Mouse (Mus musculus): ENCODE results near the gene B4gat1.

B4gat1 gene

DNA sequence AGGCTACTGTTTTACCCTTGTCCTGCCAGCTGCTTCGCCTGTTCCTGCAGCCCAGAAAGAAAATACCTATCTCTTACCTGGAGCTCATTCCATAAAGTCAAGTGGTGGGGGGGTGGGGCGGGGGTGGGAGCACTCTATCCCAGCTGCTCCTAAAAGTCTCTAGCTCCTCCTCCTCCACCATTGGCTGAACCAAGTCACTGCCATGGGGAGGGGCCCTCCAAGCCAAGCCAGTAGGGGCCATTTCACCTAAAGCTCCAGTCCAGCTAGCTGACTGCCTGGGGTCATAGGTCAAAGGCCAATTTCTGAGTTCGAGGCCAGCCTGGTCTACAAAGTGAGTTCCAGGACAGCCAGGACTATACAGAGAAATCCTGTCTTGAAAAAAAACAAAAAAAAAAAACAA lies 5.9 kb upstream of the B4gat1 start:
- no peak for DNase-seq (ENCODE audit: low spot score)

DNA sequence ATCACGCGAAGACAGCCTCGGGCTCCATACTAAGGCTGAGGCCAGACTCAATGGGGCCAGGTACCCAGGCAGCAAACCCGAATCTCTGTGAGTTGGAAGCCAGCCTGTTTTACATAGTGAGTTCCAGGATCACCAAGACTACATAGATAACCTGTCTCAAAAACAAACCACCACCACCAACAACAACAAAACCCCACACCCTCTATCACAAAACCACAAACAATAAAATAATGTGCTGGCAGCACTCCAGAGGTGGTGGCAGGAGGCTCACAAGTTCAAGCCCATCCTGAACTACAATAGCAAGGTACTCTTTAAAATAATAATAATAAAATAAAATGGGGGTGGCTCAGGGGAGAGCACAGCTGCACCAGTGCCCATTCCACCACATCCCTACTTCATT lies 2.0 kb upstream of the B4gat1 start:
- no peak for DNase-seq (ENCODE audit: low spot score)

DNA sequence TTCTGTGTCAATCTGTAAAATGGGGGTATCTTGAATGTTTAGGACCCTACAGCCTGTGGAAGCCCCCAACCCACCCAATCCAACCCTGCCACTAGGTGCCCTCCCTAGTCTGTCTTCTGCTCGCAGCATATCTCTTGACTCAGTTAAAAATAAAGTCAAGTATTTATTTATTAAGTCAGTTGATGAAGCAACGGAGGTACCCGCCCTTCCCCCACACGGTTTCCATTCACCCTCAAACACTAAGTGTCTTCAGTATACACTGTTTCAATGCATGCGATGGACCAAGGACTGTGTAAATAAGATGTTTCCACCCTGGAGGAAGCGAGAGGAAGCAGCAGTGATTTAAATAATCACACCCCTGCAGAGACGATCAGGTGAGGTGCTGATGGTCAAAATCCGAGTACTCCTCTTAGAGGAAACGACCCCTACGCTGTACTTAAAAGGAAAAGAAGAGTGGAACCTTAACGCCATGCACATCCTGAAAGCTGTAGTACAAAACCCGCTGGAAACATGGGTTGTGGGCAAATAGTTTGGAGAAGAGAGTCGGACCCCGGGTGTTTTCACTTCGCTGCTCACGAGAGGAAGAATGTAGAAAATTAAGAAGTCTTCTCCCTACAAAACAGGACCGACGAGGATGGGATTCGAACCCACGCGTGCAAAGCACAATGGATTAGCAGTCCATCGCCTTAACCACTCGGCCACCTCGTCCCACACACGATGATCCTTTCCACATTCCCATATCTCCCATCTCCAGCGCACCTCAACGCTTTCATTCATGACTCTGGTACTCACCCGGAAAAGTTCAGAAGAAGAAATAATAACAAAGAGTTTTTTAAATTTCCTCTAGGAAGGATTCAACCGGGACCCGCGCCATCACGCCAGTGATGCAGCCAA lies 701 bp upstream of the B4gat1 start:
- DNase-seq (ENCODE audit: low spot score): peak; percentile 45

DNA sequence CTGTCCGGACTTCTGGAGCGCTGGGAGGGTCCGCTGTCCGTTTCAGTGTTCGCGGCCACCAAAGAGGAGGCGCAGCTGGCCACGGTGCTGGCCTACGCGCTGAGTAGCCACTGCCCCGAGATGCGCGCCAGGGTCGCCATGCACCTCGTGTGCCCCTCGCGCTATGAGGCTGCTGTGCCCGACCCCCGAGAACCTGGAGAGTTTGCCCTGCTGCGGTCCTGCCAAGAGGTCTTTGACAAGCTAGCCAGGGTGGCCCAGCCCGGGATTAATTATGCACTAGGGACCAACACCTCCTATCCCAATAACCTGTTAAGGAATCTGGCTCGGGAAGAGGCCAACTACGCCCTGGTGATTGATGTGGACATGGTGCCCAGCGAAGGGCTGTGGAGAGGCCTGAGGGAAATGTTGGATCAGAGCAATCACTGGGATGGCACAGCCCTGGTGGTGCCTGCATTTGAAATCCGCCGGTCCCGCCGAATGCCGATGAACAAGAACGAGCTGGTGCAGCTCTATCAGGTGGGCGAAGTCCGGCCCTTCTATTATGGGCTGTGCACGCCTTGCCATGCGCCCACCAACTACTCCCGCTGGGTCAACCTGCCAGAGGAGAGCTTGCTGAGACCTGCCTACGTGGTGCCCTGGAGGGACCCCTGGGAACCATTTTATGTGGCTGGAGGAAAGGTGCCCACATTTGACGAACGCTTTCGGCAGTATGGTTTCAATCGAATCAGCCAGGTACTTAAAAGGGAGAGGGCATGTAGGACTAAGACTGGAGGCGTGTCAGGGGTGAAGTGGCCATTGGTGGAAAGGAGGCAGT lies 882 bp downstream of the B4gat1 start:
- DNase-seq (ENCODE audit: low spot score): no peak

GRCm38 (mm10) chr19:5040862-5041523 lies 2.4 kb downstream of the B4gat1 start, which contains the start of gene Brms1:
TSS of gene Brms1 (plus strand) at chr19:5041354.
- peak; percentile 88 for DNase-seq (ENCODE audit: low spot score)

DNA sequence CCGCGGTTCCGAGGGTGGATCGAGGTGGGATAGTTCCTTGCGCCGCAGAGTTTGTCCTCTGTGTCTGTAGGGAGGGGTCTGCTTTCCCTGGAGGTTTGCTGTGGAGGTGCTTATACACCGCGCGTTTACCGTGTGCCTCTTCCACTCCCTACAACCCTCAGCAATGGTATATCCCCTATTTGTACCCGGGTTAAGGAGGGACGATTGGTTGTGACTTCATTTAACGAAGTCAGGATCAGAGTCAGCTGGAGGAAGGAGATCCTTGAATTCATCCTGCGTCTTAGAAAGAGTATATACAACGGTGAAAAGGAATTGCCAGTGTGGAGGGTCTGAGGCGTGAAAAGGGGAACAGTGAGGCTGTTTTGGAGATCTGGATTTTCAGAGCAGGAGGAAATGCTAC lies 3.0 kb downstream of the B4gat1 start:
- no peak for DNase-seq (ENCODE audit: low spot score)

DNA sequence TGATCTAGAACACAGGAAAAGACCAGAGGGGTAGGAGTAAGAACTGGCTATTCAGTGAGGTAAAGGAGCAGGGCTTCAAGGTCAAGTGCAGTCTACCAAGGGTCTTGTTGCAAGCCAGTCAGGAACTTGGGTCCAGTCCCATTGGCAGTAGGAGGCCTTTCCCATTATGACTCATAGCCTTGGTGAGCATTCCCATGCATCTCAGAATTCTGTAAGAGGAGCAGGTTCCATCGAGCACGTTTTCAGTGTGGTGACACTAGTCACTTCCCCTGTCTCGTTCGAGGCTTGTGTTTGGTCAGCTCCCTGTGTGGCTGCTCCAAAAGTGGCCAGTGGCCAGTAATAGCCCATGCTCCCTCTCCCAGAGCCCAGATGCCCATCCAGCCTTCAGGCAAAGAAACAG lies 6.9 kb downstream of the B4gat1 start:
- DNase-seq (ENCODE audit: low spot score): no peak

DNA sequence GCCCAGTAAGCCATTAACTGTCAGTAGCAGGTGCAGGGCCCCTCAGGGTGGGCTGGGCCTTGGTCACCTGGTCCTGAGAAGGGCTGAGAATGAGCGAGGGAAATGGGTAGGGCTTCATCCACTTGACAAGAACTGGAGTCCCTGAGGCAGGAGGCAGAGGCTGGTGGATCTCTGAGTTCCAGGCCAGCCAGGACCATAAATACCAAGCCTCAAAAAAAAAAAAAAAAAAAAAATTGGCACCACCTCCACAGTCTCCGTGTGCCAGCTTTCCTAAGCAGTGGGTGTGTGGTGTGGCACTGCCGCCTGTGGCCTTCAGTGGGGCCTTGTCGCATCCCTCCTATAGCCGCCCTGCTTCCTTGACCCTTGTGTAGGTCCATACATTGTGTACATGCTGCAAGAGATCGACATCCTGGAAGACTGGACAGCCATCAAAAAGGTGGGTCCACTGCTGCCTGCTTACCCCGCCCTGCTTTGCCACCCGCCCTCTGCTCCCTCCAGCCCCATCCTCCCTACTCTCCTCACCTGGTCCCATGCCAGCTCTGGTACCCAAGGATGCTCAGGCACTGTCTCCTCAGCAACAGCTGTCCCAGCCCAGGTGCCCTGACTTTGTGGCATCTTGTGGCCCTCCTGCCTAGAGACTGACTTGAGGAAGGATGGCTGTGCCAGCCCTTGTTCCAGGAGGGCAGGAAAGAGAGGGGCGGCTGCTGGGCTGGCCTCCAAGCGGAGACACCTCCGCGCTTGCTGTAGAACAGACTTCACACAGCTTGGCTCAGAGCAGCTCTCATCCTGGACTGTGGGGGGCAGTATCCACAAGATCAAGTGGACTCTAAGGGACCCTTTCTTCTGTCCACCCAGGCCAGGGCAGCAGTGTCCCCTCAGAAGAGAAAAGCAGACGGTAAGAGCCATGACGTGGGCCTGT lies 9.8 kb downstream of the B4gat1 start:
- DNase-seq (ENCODE audit: low spot score): no peak

DNA sequence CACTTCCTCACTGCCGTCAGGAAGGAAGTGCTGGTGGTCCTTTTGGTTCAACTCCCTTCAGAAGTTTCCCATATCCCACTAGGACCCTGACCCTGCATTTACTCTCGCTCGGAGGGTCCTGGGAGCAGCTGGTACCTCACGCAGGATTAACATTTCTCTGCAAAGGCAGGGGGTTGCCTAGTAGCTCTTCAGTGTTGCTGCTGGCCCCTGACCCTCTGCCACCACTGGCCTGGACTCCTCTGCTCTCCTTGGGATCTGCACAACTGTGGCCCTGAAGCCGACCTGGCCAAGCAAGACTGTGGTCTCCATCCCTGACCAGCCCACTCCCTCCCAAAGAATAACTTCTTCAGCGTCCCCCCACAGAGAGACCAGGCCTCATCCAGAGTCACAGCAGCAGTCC lies 10.7 kb downstream of the B4gat1 start:
- DNase-seq (ENCODE audit: low spot score): no peak

GRCm38 (mm10) chr19:5050047-5050905 lies 11.7 kb downstream of the B4gat1 start, which contains the start of gene Rin1:
TSS of gene Rin1 (plus strand) at chr19:5050481.
- DNase-seq (ENCODE audit: low spot score): peak; percentile 54

DNA sequence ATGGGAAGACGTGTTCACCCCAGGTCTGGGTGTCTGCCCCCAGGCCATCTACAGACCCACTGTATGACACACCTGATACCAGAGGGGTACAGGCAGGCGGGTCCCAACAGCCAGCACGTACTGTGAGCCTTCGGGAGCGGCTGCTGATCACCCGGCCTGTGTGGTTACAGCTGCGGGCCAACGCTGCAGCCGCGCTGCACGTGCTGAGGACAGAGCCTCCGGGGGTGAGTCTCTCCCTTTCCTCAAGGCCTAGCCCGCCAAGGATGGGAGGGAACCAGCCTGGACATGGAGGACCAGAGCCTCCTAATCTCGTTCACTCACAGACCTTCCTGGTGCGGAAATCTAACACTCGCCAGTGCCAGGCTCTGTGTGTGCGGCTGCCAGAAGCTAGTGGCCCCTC lies 12.4 kb downstream of the B4gat1 start:
- DNase-seq (ENCODE audit: low spot score): no peak

- no peak for DNase-seq (ENCODE audit: low spot score)
Measured at GRCm38 (mm10) chr19:5051515-5051914, 12.9 kb downstream of the B4gat1 start.

DNA sequence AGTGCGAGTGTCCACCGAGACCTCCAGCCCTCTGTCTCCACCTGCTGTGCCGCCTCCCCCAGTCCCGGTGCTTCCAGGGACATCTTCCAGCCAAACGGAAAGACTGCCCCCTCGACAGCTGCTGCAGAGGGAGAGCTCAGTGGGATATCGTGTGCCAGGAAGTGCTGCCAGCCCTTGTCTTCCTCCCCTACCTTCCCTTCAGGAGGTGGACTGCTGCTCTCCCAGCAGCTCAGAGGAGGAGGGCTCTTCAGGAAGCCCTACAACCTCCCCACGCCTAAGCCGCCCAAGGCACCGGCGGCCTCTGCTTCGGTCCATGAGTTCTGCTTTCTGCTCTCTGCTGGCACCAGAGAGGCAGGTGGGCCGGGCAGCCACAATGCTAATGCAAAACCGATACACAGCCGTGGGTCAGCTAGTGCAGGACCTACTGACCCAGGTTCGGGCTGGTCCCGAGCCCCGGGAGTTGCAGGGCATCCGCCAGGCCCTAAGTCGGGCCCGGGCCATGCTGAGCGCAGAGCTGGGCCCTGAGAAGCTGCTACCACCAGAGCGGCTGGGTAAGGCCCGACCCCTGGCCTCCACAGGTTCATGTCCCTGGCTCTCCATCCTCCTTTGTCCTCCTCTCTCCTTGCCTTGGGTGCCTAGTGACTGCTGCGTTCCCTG lies 13.7 kb downstream of the B4gat1 start:
- no peak for DNase-seq (ENCODE audit: low spot score)

- no peak for DNase-seq (ENCODE audit: low spot score)
Measured at GRCm38 (mm10) chr19:5052853-5053252, 14.2 kb downstream of the B4gat1 start.

DNA sequence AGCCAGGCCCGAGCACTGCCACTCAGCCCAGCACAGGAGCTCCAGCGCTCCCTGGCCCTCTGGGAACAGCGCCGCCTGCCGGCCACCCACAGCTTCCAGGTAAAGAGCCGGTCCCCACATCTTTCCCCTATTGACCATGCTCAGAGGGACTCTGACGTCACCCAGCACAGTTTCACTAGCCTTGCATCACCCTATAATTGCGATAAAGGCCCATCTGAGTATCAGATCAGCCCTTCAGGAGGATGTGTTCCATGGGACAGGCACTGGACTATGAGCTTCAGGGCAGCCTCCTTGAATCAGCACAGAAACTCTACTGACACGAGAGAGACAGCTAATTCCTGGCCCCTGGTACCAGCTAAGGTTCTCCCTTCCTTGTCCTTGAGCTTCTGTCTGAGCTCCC lies 15.3 kb downstream of the B4gat1 start:
- peak; percentile 50 for DNase-seq (ENCODE audit: low spot score)

DNA sequence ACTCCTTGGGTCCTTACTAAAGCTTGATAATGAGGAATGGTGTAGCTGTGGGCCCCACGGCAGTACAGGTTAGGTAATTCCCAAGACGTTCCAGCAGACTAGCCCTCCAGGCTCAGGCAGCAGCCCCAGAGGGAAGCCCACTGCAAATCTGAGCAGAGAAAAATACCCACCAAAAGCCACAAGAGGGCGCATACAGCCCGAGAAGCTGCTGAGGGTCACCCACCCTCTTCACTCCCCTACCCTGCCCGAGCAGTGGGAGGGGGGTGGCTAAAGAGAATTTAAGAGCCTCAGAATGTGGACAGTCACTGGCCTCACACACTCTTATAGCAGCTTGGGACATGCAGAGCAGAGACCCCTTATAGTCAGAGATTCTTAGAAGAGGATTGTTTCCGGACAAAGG lies 17.6 kb downstream of the B4gat1 start:
- DNase-seq (ENCODE audit: low spot score): no peak

DNA sequence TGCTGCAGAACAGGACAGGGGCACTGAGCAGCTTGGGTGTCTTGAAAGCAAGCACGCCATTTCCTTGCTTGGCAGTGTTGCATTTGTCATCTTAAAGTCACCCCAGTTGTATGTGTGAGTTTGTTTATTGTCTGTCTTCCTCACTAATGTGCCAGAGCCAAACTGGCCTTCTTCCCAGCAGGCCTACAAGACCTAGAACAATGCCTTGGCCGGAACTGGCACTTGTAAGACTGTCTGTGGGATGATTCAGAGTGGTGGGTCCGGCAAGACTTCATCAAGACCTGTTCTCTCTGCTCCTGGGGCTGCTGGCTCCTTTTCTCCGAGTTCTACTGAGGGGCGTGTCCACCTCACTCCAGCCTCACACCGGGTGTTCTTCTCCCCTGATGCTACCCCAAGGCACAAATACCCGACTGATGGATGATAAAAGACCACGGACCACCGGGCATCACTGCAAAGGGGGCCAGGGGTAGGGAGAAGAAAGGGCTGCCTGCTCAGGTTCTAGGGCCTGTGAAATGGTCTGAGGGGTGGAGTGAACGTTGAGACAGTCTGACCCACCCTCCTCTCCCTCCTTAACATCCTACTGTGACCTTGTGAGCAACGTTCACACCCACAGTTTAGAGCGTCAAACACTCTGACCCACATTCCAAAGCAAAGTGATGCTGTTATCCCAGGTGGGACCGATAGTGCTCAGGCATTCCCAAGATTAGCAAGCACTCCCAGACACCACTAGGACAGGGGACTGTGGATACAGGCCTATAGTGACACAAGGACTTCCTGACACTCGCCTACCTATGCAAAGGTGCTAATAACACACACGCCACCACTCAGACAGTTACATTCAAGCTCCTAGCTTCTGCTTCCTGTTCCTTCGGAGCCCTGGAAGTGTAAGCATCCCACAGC lies 19.5 kb downstream of the B4gat1 start:
- DNase-seq (ENCODE audit: low spot score): no peak

- DNase-seq (ENCODE audit: low spot score): no peak
Measured at GRCm38 (mm10) chr19:5058801-5059771, 20.5 kb downstream of the B4gat1 start.
